Mouse (Mus musculus): ENCODE measurements at regions not wholly inside any gene's neighbourhood (a gene's known extent, or its start where the extent isn't known, plus 50 kb on each side); places are given as distances from the start of the nearest gene placed in this dataset.

GRCm38 (mm10) chr11:20981588-20981987 lies 109.5 kb upstream of the Peli1 start:
- TF ChIP-seq POLR2A (IDR thresholded peaks at IDR 0.05; ENCODE audit: low read depth, low read length): no peak
- no peak for TF ChIP-seq CTCF (conservative IDR thresholded peaks at IDR 0.05; ENCODE audit: insufficient read depth, insufficient read length, low read depth, low read length)

Measured in kidney, adult 2 months (tissue).